Mouse (Mus musculus) G1E (cell line): Measurements from ENCODE around the gene Ctdspl.

Experiments
- CTCF ChIP-seq: IDR thresholded peaks from 2 replicates; pipeline ENCODE4 v1.5.1; 2012; ENCODE audit warnings: low read depth, low read length, inconsistent platforms, mixed read lengths
- GATA1 ChIP-seq: IDR thresholded peaks from 2 replicates; pipeline ENCODE4 v1.6.1; 2012; ENCODE audit warnings: borderline replicate concordance, low read length, inconsistent platforms, mixed read lengths
- GATA2 ChIP-seq: IDR thresholded peaks from 2 replicates; pipeline ENCODE4 v1.6.1; 2012; ENCODE audit warnings: low read depth, low read length, inconsistent platforms, borderline replicate concordance
- TAL1 ChIP-seq: conservative IDR thresholded peaks from 2 replicates; pipeline ENCODE4 v1.6.1; 2012; ENCODE audit warnings: low read depth, low read length, inconsistent platforms, mixed read lengths

- no peak for TF ChIP-seq TAL1
- no peak for TF ChIP-seq CTCF
- no peak for TF ChIP-seq GATA2
- no peak for TF ChIP-seq GATA1
Measured at GRCm38 (mm10) chr9:119063036-119063644, 136.9 kb downstream of the Ctdspl start.
